Mouse (Mus musculus): ENCODE data around the gene Cadps. TPM values are rescaled to one million over a fixed set of nuclear protein-coding genes. Genes with fewer than 3 reads are reported as not detected.
A peak's percentile ranks its signal among the peaks of the same experiment; 100 is the strongest.

Gene Cadps
- polyA plus RNA-seq, 1 experiment from 2014 or later, result 15.1 TPM

DNA sequence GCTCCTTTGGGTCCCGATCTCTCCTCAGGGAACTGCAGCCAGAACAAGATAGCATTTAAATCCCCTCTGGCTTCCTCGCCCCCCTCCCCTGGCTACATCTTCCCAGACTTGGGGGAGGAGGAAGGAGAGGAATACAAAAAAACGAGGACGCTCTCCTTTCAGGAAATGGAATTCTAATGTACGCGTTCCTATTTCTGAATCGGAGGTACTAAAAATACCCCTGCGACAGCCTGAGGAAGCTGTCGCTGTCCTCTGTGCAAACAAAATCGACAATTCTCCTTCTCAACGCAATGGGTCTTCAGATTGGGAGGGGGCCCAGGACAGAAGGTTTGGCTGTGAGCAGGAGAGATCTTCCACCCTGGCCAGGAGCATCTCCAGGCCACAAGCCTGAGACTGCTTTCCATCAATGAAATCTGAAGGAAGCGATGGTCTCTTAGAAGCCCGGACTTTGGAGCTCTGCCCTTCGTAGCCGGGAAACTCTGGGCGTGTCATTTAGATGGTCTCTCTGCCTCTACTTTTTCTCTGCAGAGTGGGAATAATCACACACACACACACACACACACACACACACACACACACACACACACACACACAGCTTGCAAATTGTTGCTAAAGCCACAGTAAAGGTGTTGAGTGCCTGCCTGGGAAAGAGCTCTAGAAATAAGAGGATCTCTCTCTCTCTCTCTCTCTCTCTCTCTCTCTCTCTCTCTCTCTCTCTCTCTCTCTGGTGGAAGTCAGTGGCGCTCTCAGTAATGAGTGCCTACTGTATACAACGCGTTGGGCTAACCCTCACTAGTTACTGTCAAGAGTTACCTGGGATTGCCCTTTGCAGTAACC is 482.4 kb downstream of the Cadps start:
- H3K4me2 ChIP-seq, result peak overlapping the region; percentile 57
- H3K9ac ChIP-seq, result peak overlapping the region; percentile 90
- WGBS, result under 1% methylated on average over 19 of the region's 19 CpGs
- H3K4me3 ChIP-seq (replicated peaks), result peak overlapping the region; percentile 58
- H3K9me3 ChIP-seq, result no peaks in the 10 kb centered on the region
- peaks cover 91% of the 10 kb centered on the region for H3K27me3 ChIP-seq
- peaks cover 47% of the 10 kb centered on the region for H3K4me1 ChIP-seq
- no peaks in the 10 kb centered on the region for H3K36me3 ChIP-seq (replicated peaks)
- peak overlapping the region; percentile 96 for H3K27ac ChIP-seq
- no peak for ATAC-seq (ENCODE audit: low FRiP score)

DNA sequence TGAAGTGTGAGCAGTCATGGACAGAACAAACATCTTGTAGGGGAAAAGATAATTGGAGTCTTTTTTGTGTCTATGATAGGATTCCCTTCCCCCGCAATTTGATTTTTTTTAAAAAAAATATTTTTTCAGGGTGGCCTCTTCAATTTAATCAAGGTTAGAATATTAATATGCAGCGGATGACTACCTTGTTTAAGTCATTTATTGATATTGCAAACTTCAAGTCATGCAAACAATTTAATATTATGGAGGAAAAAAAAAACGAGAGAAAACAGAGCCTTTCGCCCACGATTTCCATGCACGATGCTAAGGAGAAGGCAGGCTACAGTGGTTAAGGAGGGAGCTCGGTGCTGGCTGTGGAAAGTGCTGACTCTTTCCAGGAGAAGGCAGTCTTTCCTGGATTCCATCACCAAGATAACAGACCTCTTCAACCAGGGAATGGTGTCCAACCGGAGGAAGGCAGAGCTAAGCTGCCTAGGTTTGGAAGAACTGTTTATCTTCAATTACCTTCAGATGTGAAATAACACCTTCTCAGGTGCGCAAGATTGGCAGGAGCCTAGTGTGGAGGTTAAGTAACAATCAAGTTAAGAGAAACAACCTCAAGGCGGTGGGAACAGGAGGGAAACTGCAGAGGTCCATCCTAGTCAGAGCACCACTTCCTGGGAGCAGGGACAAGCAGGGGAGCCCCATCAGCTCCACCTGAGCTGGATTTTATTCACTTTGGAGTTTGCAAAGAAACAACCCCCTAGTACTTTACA is 483.9 kb downstream of the Cadps start:
- Histone ChIP-seq H3K4me2 (peak overlapping the region; percentile 57), H3K9ac (peak overlapping the region; percentile 90), H3K27me3 (peaks cover 91% of the 10 kb centered on the region), H3K4me1 (peaks cover 34% of the 10 kb centered on the region), H3K36me3 (replicated peaks) (no peaks in the 10 kb centered on the region), H3K27ac (peak overlapping the region; percentile 78), H3K4me3 (replicated peaks) (peak overlapping the region; percentile 58), H3K9me3 (no peaks in the 10 kb centered on the region)
- no peak for ATAC-seq (ENCODE audit: low FRiP score)
- under 1% methylated on average over 10 of the region's 10 CpGs for WGBS

DNA sequence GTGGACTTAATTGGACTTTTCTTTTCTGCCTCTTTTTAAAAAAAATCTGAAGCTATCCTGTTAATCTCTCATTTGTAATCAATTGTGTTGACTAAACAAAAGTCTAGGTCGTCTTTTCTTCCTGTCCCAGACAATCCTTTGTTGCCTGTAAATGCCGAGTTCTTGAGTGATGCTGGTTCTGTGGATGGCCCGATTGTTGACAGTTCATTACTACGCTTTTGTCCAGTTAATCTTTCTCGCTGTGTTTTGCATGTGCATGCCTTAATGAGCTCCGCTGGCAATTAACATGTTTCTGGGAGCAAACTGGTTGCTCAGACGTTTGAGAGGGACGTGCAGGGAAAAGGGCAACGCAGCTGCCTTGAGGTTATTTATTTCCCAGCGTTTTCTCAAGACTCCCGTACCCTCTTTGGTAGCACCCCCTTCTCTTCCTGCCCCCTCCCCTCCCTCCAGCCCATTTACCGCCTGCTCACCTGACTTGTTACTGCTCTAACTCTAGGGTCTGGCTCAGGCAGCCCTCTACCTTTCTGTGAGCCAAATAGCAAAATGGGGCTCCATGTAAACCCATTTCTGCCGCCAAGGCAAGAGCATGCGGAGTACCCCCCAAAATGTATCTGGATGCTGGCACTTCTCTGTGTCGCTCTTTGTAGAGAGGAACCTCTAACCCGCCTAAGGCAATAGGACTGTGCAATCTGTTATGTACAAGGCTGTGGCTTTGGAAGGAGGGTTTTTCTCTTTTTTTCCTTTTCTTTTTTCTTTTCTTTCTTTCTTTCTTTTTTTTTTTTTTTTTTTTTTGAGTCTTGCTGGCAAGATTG is 484.7 kb downstream of the Cadps start:
- under 1% methylated on average over 16 of the region's 16 CpGs for WGBS
- H3K27me3 ChIP-seq, result peaks cover 91% of the 10 kb centered on the region
- H3K9me3 ChIP-seq, result no peaks in the 10 kb centered on the region
- ATAC-seq (ENCODE audit: low FRiP score), result peak; percentile 78
- H3K4me1 ChIP-seq, result peaks cover 31% of the 10 kb centered on the region
- H3K4me3 ChIP-seq (replicated peaks), result no peak overlapping the region
- peak overlapping the region; percentile 35 for H3K4me2 ChIP-seq
- H3K27ac ChIP-seq, result peak overlapping the region; percentile 89
- no peak overlapping the region for H3K9ac ChIP-seq
- no peaks in the 10 kb centered on the region for H3K36me3 ChIP-seq (replicated peaks)

DNA sequence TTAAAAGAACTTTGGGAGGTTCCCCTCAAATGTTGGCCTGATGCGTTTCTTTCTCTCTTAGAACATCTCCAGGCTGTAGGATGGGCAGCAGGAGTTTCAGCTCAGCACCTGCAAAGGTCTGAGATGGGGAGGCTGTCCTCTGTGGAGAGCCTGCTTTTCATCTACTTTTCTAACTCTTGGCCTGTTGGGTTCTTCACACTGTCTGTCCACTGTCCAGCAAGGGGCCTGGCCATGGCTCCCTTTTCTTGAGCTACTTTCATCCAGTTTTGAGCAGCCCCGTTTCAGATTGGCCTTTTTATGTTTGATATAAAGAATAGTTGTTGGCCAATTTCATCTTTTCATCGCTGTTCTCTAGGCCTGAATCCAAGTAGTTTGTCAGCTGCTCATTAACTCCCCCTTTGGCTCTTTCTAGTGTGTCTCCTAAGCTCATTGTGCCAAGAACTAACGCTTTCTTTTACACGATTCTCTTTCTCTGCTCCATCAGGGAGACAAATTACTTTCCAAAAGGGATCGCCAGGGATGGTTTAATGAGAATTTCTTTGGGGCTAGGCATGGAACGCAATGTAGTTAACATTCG is 485.4 kb downstream of the Cadps start:
- WGBS, result under 1% methylated on average over 8 of the region's 8 CpGs
- Histone ChIP-seq H3K36me3 (replicated peaks) (no peaks in the 10 kb centered on the region), H3K9ac (no peak overlapping the region), H3K9me3 (no peaks in the 10 kb centered on the region), H3K4me1 (peaks cover 31% of the 10 kb centered on the region), H3K27me3 (peaks cover 92% of the 10 kb centered on the region), H3K4me2 (no peak overlapping the region), H3K4me3 (replicated peaks) (no peak overlapping the region), H3K27ac (peak overlapping the region; percentile 89)
- ATAC-seq (ENCODE audit: low FRiP score), result peak; percentile 68

DNA sequence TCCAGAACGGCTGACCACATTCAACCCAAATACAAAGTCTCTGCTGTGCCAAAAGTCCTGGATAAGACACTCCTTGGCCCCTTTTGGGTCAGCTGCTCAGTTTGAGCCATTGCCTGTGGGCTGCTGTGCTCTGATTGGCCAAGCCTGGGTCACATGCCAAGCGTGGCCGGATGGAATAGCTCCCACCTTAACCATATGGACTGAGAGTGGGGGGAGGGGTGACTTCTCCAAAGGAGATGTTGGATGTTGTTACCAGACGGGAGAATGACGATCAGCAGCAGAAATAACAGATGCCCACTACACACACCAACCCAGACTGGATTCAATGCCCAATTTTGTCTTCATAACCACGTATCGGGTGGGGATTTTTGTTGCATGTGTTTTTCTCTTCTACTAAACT is 488.0 kb downstream of the Cadps start:
- no peak overlapping the region for H3K27ac ChIP-seq
- no peaks in the 10 kb centered on the region for H3K36me3 ChIP-seq (replicated peaks)
- peaks cover 87% of the 10 kb centered on the region for H3K27me3 ChIP-seq
- no peak overlapping the region for H3K4me3 ChIP-seq (replicated peaks)
- 56% methylated on average over 7 of the region's 7 CpGs for WGBS
- H3K9ac ChIP-seq, result no peak overlapping the region
- no peak for ATAC-seq (ENCODE audit: low FRiP score)
- H3K4me2 ChIP-seq, result no peak overlapping the region
- peaks cover 22% of the 10 kb centered on the region for H3K4me1 ChIP-seq
- no peaks in the 10 kb centered on the region for H3K9me3 ChIP-seq

DNA sequence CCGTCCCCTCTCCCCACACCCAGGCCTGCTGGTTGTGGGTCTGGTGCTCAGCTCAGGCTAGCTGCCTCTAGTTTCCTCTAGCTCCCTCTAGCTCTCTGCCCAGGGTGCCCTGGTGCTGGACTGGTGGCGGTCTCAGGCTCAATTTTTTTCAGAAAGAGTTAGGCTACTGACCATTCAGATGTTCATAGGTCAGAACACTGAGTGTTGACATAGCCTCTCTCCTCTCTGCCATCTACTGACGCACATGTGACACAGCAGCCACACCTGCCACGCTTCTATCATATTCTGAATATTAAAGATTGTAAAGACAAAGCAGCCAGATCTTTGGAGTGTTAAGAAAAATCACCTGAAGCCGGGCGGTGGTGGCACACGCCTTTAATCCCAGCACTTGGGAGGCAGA is 489.3 kb downstream of the Cadps start:
- WGBS, result 89% methylated on average over 7 of the region's 7 CpGs
- Histone ChIP-seq H3K27me3 (peaks cover 83% of the 10 kb centered on the region), H3K27ac (no peak overlapping the region), H3K4me3 (replicated peaks) (no peak overlapping the region), H3K4me1 (peaks cover 12% of the 10 kb centered on the region), H3K9me3 (no peaks in the 10 kb centered on the region), H3K36me3 (replicated peaks) (no peaks in the 10 kb centered on the region), H3K4me2 (no peak overlapping the region), H3K9ac (no peak overlapping the region)
- no peak for ATAC-seq (ENCODE audit: low FRiP score)

All from forebrain, embryonic 12.5 days (tissue).